11 mouse cellular contexts compared by ENCODE assay signal in the genomic region with DNA sequence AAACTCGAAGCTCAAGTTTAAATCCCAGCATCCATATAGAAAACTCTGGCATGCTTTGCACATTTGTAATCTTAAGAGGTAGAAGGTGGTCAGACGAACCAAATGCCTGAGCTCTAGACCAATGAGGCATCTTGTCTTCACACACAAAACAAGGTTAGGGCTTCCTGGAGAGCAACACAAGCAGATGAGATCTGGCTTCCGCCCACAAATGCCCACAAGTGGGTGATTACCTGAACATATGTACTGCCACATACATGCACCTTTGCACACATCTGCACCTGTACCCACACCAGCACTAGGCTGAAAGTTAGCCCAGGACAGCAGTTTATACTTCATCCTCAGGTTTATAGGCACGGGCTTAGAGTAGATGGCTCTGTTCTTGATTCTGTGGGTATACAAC. TPM values are rescaled to one million over a fixed set of nuclear protein-coding genes. Genes with fewer than 3 reads are reported as not detected.
DNase-seq lines count a peak whose midpoint lies in the region; ATAC-seq and TF ChIP-seq lines count a peak whose summit lies in the region.
"Had no signal": no experiment of that assay in that cellular context is flagged by ENCODE, and none has a peak within 500 bp of the region (broad histone marks: within the 10 kb centered on the region; RNA-seq: fewer than 3 reads in every experiment).

No protein-coding gene starts in this region.

- peaks cover 3% of the 10 kb centered on the region; the same call in 1 of the 2 replicates for H3K36me3 ChIP-seq in liver, adult 2 months (ENCODE audit: control insufficient read depth, insufficient read depth, low read length)
- peaks cover 3% of the 10 kb centered on the region; the same call in 1 of the 2 replicates for H3K36me3 ChIP-seq in liver, embryonic 14.5 days (replicated peaks; ENCODE audit: control insufficient read depth, insufficient read depth, low read depth)
- H3K36me3 ChIP-seq: forebrain, embryonic 10.5 days had no signal

- no peak for DNase-seq in liver, adult 2 months (ENCODE audit: extremely low read depth, low read depth, low spot score)
- no peak for DNase-seq in liver
- DNase-seq in liver, embryonic 14.5 days (ENCODE audit: low read depth in 3 of 3, low spot score in 3 of 3): no peak
- peak; percentile 55 for DNase-seq in thymus, postnatal 14 days
- DNase-seq in adrenal gland, adult (ENCODE audit: inconsistent age in 2 of 2, low spot score in 1 of 2): no peak
- DNase-seq: adrenal gland, postnatal 36 days; cerebellum, postnatal 36 days had no signal

- no peak for TF ChIP-seq EP300 in liver, embryonic 14.5 days (IDR thresholded peaks at IDR 0.05; ENCODE audit: low read depth)

- peaks cover 19% of the 10 kb centered on the region; the same call in 1 of the 2 replicates for H3K79me2 ChIP-seq in liver, adult 2 months (ENCODE audit: control insufficient read depth, insufficient read depth, low read length)

- no peaks in the 10 kb centered on the region for H3K9me3 ChIP-seq in liver, embryonic 14.5 days (ENCODE audit: control insufficient read depth, low read length)
- H3K9me3 ChIP-seq: forebrain, embryonic 10.5 days had no signal

- peak overlapping the region; percentile 67 for H3K4me2 ChIP-seq in liver, embryonic 14.5 days (ENCODE audit: low read depth)

- no peak overlapping the region for H3K4me3 ChIP-seq in liver, adult 2 months (ENCODE audit: insufficient read depth, low read depth, low read length)
- H3K4me3 ChIP-seq in liver, embryonic 14.5 days (ENCODE audit: insufficient read depth in 1 of 2, low read depth in 2 of 2, low read length in 2 of 2): no peak overlapping the region
- H3K4me3 ChIP-seq: forebrain, embryonic 10.5 days had no signal

- H3K4me1 ChIP-seq in liver, adult 2 months (ENCODE audit: control insufficient read depth, insufficient read depth, low read length): peaks cover 11% of the 10 kb centered on the region
- peaks cover 74 to 79% of the 10 kb centered on the region in 2 experiments for H3K4me1 ChIP-seq in liver, embryonic 14.5 days (replicated peaks; ENCODE audit: control insufficient read depth in 2 of 2, insufficient read depth in 2 of 2, low read length in 1 of 2)
- H3K4me1 ChIP-seq: forebrain, embryonic 10.5 days had no signal

- TF ChIP-seq POLR2A in liver, adult 2 months (IDR thresholded peaks at IDR 0.05; ENCODE audit: extremely low read depth, insufficient read depth, low read length): no peak

- no peak overlapping the region for H3K9ac ChIP-seq in liver, adult 2 months (ENCODE audit: low read depth, low read length)
- H3K9ac ChIP-seq in liver, embryonic 14.5 days (replicated peaks): peak overlapping the region; percentile 60

- no peak for TF ChIP-seq CTCF in liver, adult 2 months (IDR thresholded peaks at IDR 0.05; ENCODE audit: low read depth, low read length)
- TF ChIP-seq CTCF in liver, embryonic 14.5 days (IDR thresholded peaks at IDR 0.05; ENCODE audit: low read depth): no peak

- no peaks in the 10 kb centered on the region for H3K27me3 ChIP-seq in liver, adult 2 months (ENCODE audit: control insufficient read depth, insufficient read depth, low read length)
- H3K27me3 ChIP-seq in liver, embryonic 14.5 days (ENCODE audit: control insufficient read depth, insufficient read depth, low read length): no peaks in the 10 kb centered on the region

- 85% methylated on average over 4 of the region's 4 CpGs for WGBS in liver, adult 2 months
- WGBS in liver, embryonic 14.5 days (ENCODE audit: insufficient replicate concordance): 65% methylated on average over 4 of the region's 4 CpGs

- ATAC-seq in activated CD4-positive, CD25-positive, alpha-beta regulatory T cell, adult 4 months: peak; percentile 37
- ATAC-seq in liver, embryonic 14.5 days (ENCODE audit: insufficient read depth): no peak
- no peak for ATAC-seq in granulocyte monocyte progenitor cell, adult 5-6 weeks (replicated peaks; ENCODE audit: poor library complexity, severe bottlenecking)
- ATAC-seq: intestine, postnatal 0 days had no signal

- peak overlapping the region; percentile 41; the same call in 1 of the 2 replicates for H3K27ac ChIP-seq in liver, adult 2 months (replicated peaks; ENCODE audit: insufficient read depth, low read depth, low read length)
- peak overlapping the region; percentile 96 for H3K27ac ChIP-seq in liver, embryonic 14.5 days
- H3K27ac ChIP-seq: forebrain, embryonic 10.5 days had no signal

RNA-seq across cellular contexts. Expression of gene Man1a, which starts 36.7 kb away (rescaled TPM):
- 161 and 171 TPM in 2 replicates for total RNA-seq in liver, adult 2 months (2014; rRNA removed)
- 45.4 and 53.7 TPM in 2 replicates for polyA plus RNA-seq in liver, adult 2 months (2012; rRNA removed)
- polyA plus RNA-seq in activated CD4-positive, CD25-positive, alpha-beta regulatory T cell, adult 4 months (2017; shearing (Covaris generic)): 10 to 100 TPM; 16.9 to 17.2 TPM
- 9.5 and 12.4 TPM in 2 replicates for polyA plus RNA-seq in liver, embryonic 14.5 days (2012; rRNA removed)
- 11.5 and 12.4 TPM in 2 replicates for polyA plus RNA-seq in liver, embryonic 14.5 days (2014; fragmentation: Nextera tagmentation; extraction: Ambion mirVana)
- total RNA-seq in granulocyte monocyte progenitor cell, adult 5-6 weeks (2014; fragmentation: Nextera tagmentation): 51.7 and 66.8 TPM in 2 replicates
- total RNA-seq in granulocyte monocyte progenitor cell, adult 5-6 weeks (2017): 74.8 and 82.5 TPM in 2 replicates
